Mouse (Mus musculus) limb, embryonic 10.5 days (tissue): ENCODE data around the gene Prrg2. TPM values are rescaled to one million over a fixed set of nuclear protein-coding genes. Genes with fewer than 3 reads are reported as not detected.
A peak's percentile ranks its signal among the peaks of the same experiment; 100 is the strongest.

Source experiments
- DNase-seq: peaks from one replicate; pipeline ENCODE4 v3.0.0-alpha.2; 2017; ENCODE audit warnings: low spot score
- H3K27ac ChIP-seq: fragments of 300-500 bp; sonication (generic); 2 replicates; pipeline ENCODE4 v1.5.1; 2016; ENCODE audit warnings: mild to moderate bottlenecking
- H3K27me3 ChIP-seq: fragments of 300-500 bp; sonication (generic); 2 replicates; pipeline ENCODE4 v1.6.1; 2016; ENCODE audit warnings: low read depth, mild to moderate bottlenecking; ENCODE audit not compliant: poor library complexity, severe bottlenecking
- H3K36me3 ChIP-seq: fragments of 300-500 bp; sonication (generic); 2 replicates; pipeline ENCODE4 v1.6.1; 2016; ENCODE audit warnings: mild to moderate bottlenecking, moderate library complexity
- H3K4me1 ChIP-seq: fragments of 300-500 bp; sonication (generic); 2 replicates; pipeline ENCODE4 v1.6.1; 2016
- H3K4me3 ChIP-seq: fragments of 300-500 bp; sonication (generic); 2 replicates; pipeline ENCODE4 v1.5.1; 2016; ENCODE audit warnings: mild to moderate bottlenecking, moderate library complexity
- H3K9me3 ChIP-seq: fragments of 300-500 bp; sonication (generic); replicated peaks from 2 replicates; pipeline ENCODE4 v1.6.1; 2016; ENCODE audit warnings: mild to moderate bottlenecking
- WGBS: fragments of 180-500 bp; shearing (Covaris S2); methylation state at CpG from one replicate; pipeline ENCODE4 v1.1.7; 2016; 5-methylcytosine and 5-hydroxymethylcytosine counted together
- polyA plus RNA-seq: library from polyadenylated mRNA; unstranded; fragments of >200 nt; fragmentation: Nextera tagmentation; extraction: Ambion mirVana; gene quantifications from 2 replicates; pipeline ENCODE4 v1.2.1, GENCODE M21; 2016

Gene Prrg2
- polyA plus RNA-seq, 1 experiment from 2014 or later = 24.8 TPM

DNA sequence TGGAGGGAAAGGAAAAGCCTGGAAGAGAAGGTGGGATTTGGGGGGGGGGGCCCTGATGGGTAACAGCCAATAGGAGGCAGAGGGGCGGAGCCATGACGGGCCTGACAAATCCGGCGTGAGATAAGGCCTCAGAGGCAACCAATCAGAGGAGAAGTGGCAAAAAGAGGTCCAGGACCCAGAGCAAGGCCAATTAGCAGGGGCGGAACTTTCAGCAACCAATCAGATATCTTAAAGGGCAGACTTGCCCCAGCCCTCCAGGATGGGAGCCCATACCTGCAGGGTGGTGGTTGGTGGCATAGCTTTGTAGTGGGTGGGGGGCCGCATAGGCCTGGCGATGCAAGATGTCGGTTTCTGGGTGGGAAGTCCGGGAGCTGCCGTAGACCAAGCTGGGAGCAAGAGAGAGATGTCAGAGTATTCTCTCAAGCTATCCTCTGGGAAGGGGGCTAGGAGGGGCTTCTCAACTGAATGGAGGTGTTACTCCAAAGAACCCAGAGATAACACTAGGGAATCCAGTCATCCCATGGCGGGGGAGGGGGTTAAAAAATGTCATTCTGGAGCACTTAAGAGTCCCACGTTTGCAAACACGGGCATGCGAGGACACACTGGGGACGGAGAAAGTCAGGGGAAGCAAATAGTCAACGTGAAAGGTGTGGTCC lies 11.4 kb downstream of the Prrg2 start:
- H3K27ac ChIP-seq = peak overlapping the region; percentile 99
- H3K4me3 ChIP-seq = peak overlapping the region; percentile 86
- WGBS = 5% methylated on average over 16 of the region's 16 CpGs
- DNase-seq = peak; percentile 78
- peaks cover 54% of the 10 kb centered on the region for H3K36me3 ChIP-seq
- peaks cover 47% of the 10 kb centered on the region for H3K4me1 ChIP-seq
- H3K27me3 ChIP-seq = no peaks in the 10 kb centered on the region
- no peaks in the 10 kb centered on the region for H3K9me3 ChIP-seq

DNA sequence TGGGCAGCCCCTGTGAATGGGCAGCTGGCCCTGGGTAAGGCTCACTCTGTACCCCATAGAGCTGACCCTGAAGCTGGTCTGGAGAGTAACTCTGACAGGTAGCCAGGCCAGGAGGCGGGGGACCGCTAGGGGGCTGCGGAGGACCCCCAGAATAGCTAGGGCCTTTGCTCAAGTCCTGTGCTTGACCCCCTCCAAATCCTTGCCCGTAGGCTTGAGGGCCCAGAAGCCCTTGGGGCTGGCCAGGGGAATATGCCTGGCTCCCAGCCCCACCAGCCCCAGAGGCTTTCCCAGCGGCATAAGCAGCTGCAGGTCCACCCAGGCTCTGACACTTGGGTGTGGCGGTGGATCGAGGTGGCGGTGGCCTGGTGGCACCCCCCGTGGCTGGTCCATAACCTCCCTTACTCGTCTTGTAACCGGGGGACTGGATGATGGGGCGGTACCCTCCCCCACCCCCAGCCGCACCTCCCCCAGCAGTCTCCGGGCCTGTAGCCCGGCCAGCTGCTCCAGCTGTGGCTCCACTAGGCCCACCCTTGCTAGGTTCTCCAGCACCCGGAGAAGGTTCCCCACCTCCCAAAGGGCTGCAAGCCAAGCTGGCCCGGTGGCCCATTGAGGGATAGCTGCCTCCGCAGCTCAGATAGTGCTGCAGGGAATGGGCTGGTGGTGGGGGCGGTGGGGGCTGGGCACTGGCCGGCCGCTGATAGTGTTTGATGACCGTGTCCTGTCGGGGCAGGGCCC lies 13.4 kb downstream of the Prrg2 start:
- peak overlapping the region; percentile 12 for H3K4me3 ChIP-seq
- H3K36me3 ChIP-seq = peaks cover 73% of the 10 kb centered on the region

GRCm38 (mm10) chr7:45048001-45048890 lies 14.2 kb downstream of the Prrg2 start:
- Histone ChIP-seq H3K27me3 (no peaks in the 10 kb centered on the region), H3K36me3 (peaks cover 82% of the 10 kb centered on the region), H3K27ac (no peak overlapping the region), H3K4me1 (peaks cover 29% of the 10 kb centered on the region), H3K9me3 (no peaks in the 10 kb centered on the region), H3K4me3 (peak overlapping the region; percentile 12; the same call in 1 of the 2 replicates)
- DNase-seq = no peak
- 95% methylated on average over 37 of the region's 38 CpGs for WGBS

More for the DNA sequence above, 13.4 kb downstream of the Prrg2 start:
- Histone ChIP-seq H3K4me1 (peaks cover 38% of the 10 kb centered on the region), H3K27ac (0 out of 2 replicates have a peak overlapping the region, but pooled peaks have one; percentile 12), H3K27me3 (no peaks in the 10 kb centered on the region), H3K9me3 (no peaks in the 10 kb centered on the region)
- 95% methylated on average over 23 of the region's 23 CpGs for whole genome bisulfite sequencing
- DNase-seq = no peak

- Histone ChIP-seq H3K9me3 (no peaks in the 10 kb centered on the region), H3K4me1 (peaks cover 29% of the 10 kb centered on the region), H3K36me3 (peaks cover 89% of the 10 kb centered on the region), H3K27ac (no peak overlapping the region), H3K4me3 (peak overlapping the region; percentile 12; the same call in 1 of the 2 replicates), H3K27me3 (no peaks in the 10 kb centered on the region)
- no peak for DNase-seq
- 97% methylated on average over 14 of the region's 14 CpGs for WGBS
Measured at GRCm38 (mm10) chr7:45047491-45047890, 15.0 kb downstream of the Prrg2 start.

DNA sequence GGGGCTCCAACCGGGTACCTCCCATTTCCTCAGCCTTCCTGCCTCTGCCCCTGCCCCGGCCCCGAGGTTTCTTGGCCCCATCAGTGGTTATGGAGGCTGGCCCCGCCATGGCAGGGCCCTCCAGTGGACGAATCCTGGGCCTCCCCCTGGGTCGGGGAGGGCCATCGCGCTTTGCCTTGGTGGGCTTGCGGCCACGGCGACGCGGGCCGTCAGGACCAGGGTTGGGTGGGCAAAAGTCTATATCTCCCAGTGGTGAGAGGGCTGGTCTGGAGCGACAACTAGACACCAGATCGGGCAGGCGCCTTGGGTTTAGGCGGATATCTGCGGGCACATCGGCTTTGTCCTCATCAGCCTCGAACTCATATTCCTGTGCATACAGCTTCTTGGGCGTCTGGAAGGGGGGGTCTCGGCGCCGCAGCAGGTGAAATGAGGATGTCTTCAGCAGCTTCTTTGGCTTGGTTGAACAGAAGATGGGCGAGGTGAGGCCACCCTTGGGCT lies 15.6 kb downstream of the Prrg2 start:
- Histone ChIP-seq H3K27me3 (no peaks in the 10 kb centered on the region), H3K27ac (no peak overlapping the region), H3K4me3 (peak overlapping the region; percentile 12; the same call in 1 of the 2 replicates), H3K4me1 (peaks cover 27% of the 10 kb centered on the region), H3K9me3 (no peaks in the 10 kb centered on the region), H3K36me3 (peaks cover 95% of the 10 kb centered on the region)
- WGBS = 94% methylated on average over 26 of the region's 26 CpGs
- DNase-seq = no peak

DNA sequence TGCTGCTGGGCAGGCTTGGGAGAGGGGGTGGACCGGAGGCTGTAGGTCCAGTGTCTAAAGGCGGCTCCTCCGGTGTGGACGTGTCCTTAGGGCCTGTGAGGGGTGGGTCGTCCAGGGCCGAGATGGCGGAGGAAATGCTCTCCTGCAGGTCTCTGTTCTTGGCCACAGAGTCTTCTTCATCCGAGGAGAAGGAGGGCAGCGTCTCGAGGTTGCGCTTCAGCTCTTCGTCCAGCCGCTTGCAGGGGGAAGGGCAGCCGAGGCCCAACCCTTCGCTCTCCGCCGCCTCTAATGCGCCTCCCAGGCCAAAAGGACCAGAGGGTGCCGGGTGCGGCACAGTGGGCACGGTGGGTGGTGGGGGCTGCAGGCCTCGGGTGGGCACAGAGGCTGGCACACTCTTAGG lies 16.7 kb downstream of the Prrg2 start:
- Histone ChIP-seq H3K27ac (no peak overlapping the region), H3K4me1 (peaks cover 16% of the 10 kb centered on the region), H3K27me3 (no peaks in the 10 kb centered on the region), H3K36me3 (peaks cover 100% of the 10 kb centered on the region), H3K9me3 (no peaks in the 10 kb centered on the region), H3K4me3 (no peak overlapping the region)
- WGBS = 97% methylated on average over 22 of the region's 22 CpGs
- no peak for DNase-seq

DNA sequence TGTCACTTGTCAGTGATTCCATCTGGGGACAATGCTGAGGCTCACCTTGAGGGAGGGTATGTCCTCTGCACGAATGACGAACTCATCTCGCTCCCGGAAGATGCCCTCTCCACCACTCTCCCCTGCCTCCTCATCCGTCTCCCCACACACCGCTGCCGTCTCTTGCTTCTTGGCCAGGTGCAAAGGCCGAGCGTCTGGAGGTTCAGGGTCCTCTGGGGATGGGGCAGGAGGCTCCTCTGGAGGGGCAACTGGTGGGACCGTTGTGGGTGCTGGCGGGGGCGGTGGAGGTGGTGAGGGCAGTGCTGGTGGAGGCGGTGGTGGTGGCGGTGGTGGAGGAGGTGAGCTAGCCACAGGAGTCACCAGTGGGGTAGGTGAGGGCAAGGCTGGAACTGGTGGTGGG lies 19.2 kb downstream of the Prrg2 start:
- H3K27ac ChIP-seq = no peak overlapping the region
- no peaks in the 10 kb centered on the region for H3K27me3 ChIP-seq

DNA sequence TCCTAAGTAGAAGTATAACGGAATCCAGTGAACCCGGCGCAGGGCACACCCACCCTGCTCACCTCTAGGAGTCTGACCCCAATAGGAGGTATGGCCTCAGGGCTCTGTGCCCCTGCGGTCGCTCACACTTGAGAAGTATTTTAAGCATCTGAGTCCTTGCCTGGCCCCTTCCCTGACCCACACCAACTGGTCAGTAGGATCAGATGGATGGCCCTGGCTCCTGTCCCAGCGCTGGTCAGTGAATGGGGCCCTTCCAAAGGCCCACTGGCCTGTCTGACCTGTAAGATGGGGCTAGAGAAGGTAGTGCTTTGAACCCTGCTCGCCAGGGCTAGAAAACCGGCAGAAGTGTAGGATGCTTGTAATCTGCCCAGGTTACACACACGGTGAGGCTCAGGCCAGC lies 21.6 kb downstream of the Prrg2 start:
- no peak for DNase-seq
- Histone ChIP-seq H3K4me3 (no peak overlapping the region), H3K27ac (no peak overlapping the region), H3K4me1 (no peaks in the 10 kb centered on the region), H3K27me3 (no peaks in the 10 kb centered on the region), H3K36me3 (peaks cover 100% of the 10 kb centered on the region), H3K9me3 (no peaks in the 10 kb centered on the region)
- 95% methylated on average over 9 of the region's 9 CpGs for WGBS

More for the DNA sequence above, 19.2 kb downstream of the Prrg2 start:
- DNase-seq = no peak
- Histone ChIP-seq H3K9me3 (no peaks in the 10 kb centered on the region), H3K36me3 (peaks cover 100% of the 10 kb centered on the region), H3K4me3 (no peak overlapping the region), H3K4me1 (peaks cover 3% of the 10 kb centered on the region; the same call in 1 of the 2 replicates)
- 97% methylated on average over 14 of the region's 14 CpGs for WGBS

- Histone ChIP-seq H3K27me3 (no peaks in the 10 kb centered on the region), H3K4me3 (no peak overlapping the region), H3K4me1 (no peaks in the 10 kb centered on the region), H3K36me3 (peaks cover 100% of the 10 kb centered on the region), H3K9me3 (no peaks in the 10 kb centered on the region), H3K27ac (no peak overlapping the region)
- no peak for DNase-seq
- WGBS = 94% methylated on average over 9 of the region's 9 CpGs
Measured at GRCm38 (mm10) chr7:45038411-45038810, 24.1 kb downstream of the Prrg2 start.

GRCm38 (mm10) chr7:45037720-45038361 lies 24.6 kb downstream of the Prrg2 start:
- Histone ChIP-seq H3K27ac (no peak overlapping the region), H3K36me3 (peaks cover 100% of the 10 kb centered on the region), H3K4me1 (no peaks in the 10 kb centered on the region), H3K4me3 (no peak overlapping the region), H3K27me3 (no peaks in the 10 kb centered on the region), H3K9me3 (no peaks in the 10 kb centered on the region)
- 73% methylated on average over 7 of the region's 7 CpGs for WGBS
- DNase-seq = peak; percentile 71

DNA sequence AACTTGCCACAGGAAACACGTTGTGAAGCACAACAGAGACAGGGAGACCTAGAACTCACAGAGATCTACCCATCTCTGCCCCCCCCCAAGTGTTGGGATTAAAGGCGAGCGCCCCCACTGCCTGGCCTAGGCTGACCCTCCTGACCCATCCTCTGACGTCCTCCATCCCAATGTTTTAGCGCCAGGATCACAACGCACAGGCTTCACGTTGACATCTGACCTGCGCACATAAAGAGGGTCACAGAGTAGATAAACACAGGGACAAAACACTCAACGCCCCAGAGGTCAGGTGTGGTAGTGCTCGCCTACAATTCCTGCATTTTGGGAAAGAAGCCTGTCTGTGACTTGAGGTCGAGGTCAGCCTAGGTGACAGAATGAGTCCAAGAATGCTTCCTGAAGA lies 25.8 kb downstream of the Prrg2 start:
- Histone ChIP-seq H3K27ac (no peak overlapping the region), H3K4me1 (no peaks in the 10 kb centered on the region), H3K27me3 (no peaks in the 10 kb centered on the region), H3K36me3 (peaks cover 100% of the 10 kb centered on the region), H3K4me3 (no peak overlapping the region), H3K9me3 (no peaks in the 10 kb centered on the region)
- 92% methylated on average over 11 of the region's 11 CpGs for WGBS
- no peak for DNase-seq

- no peak for DNase-seq
- WGBS = 96% methylated on average over 3 of the region's 3 CpGs
- Histone ChIP-seq H3K27ac (no peak overlapping the region), H3K9me3 (no peaks in the 10 kb centered on the region), H3K36me3 (peaks cover 100% of the 10 kb centered on the region), H3K4me1 (no peaks in the 10 kb centered on the region), H3K4me3 (no peak overlapping the region), H3K27me3 (no peaks in the 10 kb centered on the region)
Measured at GRCm38 (mm10) chr7:45035631-45036030, 26.8 kb downstream of the Prrg2 start.
